Mouse (Mus musculus): ENCODE data around the gene Vstm2l.

Gene Vstm2l

GRCm38 (mm10) chr2:157992501-157992900 lies 78.0 kb downstream of the Vstm2l start:
- no peak for DNase-seq (ENCODE audit: low spot score)

All from ovary, postnatal 36 days (tissue).